Mouse (Mus musculus): ENCODE measurements around the gene Cep95. TPM values are rescaled to one million over a fixed set of nuclear protein-coding genes. Genes with fewer than 3 reads are reported as not detected.
"Not testable (repeated sequence)": the region's sequence is repeated elsewhere in the genome, so short reads cannot be mapped to it uniquely, and the experiment has no call there.

The Cep95 gene
- total RNA-seq, 2 experiments from 2014 or later: 25.2 to 58.1 TPM

- ATAC-seq (replicated peaks; ENCODE audit: low FRiP score, low TSS enrichment, poor library complexity, severe bottlenecking): peak; percentile 60
These were observed 18.7 kb upstream of the Cep95 start for GRCm38 (mm10) chr11:106770195-106770974.

GRCm38 (mm10) chr11:106773061-106773460 lies 16.0 kb upstream of the Cep95 start:
- ATAC-seq (replicated peaks; ENCODE audit: low FRiP score, low TSS enrichment, poor library complexity, severe bottlenecking): no peak

- ATAC-seq (replicated peaks; ENCODE audit: low FRiP score, low TSS enrichment, poor library complexity, severe bottlenecking): no peak
These were observed 12.1 kb upstream of the Cep95 start for GRCm38 (mm10) chr11:106776960-106777359.

- no peak for ATAC-seq (replicated peaks; ENCODE audit: low FRiP score, low TSS enrichment, poor library complexity, severe bottlenecking)
These were observed 11.7 kb upstream of the Cep95 start for GRCm38 (mm10) chr11:106777395-106777794.

- ATAC-seq (replicated peaks; ENCODE audit: low FRiP score, low TSS enrichment, poor library complexity, severe bottlenecking): no peak
These were observed 10.9 kb upstream of the Cep95 start for GRCm38 (mm10) chr11:106778132-106778531.

GRCm38 (mm10) chr11:106778589-106779387 lies 10.3 kb upstream of the Cep95 start:
- ATAC-seq (replicated peaks; ENCODE audit: low FRiP score, low TSS enrichment, poor library complexity, severe bottlenecking): peak; percentile 39

- peak; percentile 86 for ATAC-seq (replicated peaks; ENCODE audit: low FRiP score, low TSS enrichment, poor library complexity, severe bottlenecking)
These were observed 9.5 kb upstream of the Cep95 start, which contains the start of gene Polg2 for GRCm38 (mm10) chr11:106779388-106780088. TSS of gene Polg2 (minus strand) at chr11:106779537.

- no peak; the same call in 1 of the 2 replicates for ATAC-seq (replicated peaks; ENCODE audit: low FRiP score, low TSS enrichment, poor library complexity, severe bottlenecking)
These were observed 9.0 kb upstream of the Cep95 start for GRCm38 (mm10) chr11:106780089-106780425.

GRCm38 (mm10) chr11:106780590-106781220 lies 8.3 kb upstream of the Cep95 start:
- ATAC-seq (replicated peaks; ENCODE audit: low FRiP score, low TSS enrichment, poor library complexity, severe bottlenecking): no peak

GRCm38 (mm10) chr11:106782271-106782670 lies 6.8 kb upstream of the Cep95 start:
- not testable (repeated sequence) for ATAC-seq (replicated peaks; ENCODE audit: low FRiP score, low TSS enrichment, poor library complexity, severe bottlenecking)

GRCm38 (mm10) chr11:106782841-106783764 lies 5.9 kb upstream of the Cep95 start:
- no peak for ATAC-seq (replicated peaks; ENCODE audit: low FRiP score, low TSS enrichment, poor library complexity, severe bottlenecking)

- no peak for ATAC-seq (replicated peaks; ENCODE audit: low FRiP score, low TSS enrichment, poor library complexity, severe bottlenecking)
These were observed 4.6 kb upstream of the Cep95 start for GRCm38 (mm10) chr11:106784476-106784875.

- ATAC-seq (replicated peaks; ENCODE audit: low FRiP score, low TSS enrichment, poor library complexity, severe bottlenecking): no peak
These were observed 4.0 kb upstream of the Cep95 start for GRCm38 (mm10) chr11:106785043-106785442.

- peak; percentile 9 for ATAC-seq (replicated peaks; ENCODE audit: low FRiP score, low TSS enrichment, poor library complexity, severe bottlenecking)
These were observed 1.7 kb upstream of the Cep95 start for GRCm38 (mm10) chr11:106787131-106788025.

- peak; percentile 55 for ATAC-seq (replicated peaks; ENCODE audit: low FRiP score, low TSS enrichment, poor library complexity, severe bottlenecking)
These were observed 852 bp upstream of the Cep95 start for GRCm38 (mm10) chr11:106788026-106788774.

GRCm38 (mm10) chr11:106789649-106790048 lies 597 bp downstream of the Cep95 start:
- no peak for ATAC-seq (replicated peaks; ENCODE audit: low FRiP score, low TSS enrichment, poor library complexity, severe bottlenecking)

GRCm38 (mm10) chr11:106793846-106794245 lies 4.8 kb downstream of the Cep95 start:
- no peak for ATAC-seq (replicated peaks; ENCODE audit: low FRiP score, low TSS enrichment, poor library complexity, severe bottlenecking)
